Mouse (Mus musculus): ENCODE measurements at regions not wholly inside any gene's neighbourhood (a gene's known extent, or its start where the extent isn't known, plus 50 kb on each side); places are given as distances from the start of the nearest gene placed in this dataset.

- ATAC-seq (ENCODE audit: low FRiP score, low read depth) (no peak), DNase-seq (ENCODE audit: low spot score) (no peak)
- Histone ChIP-seq H3K27ac (replicated peaks; ENCODE audit: low read depth, low read length) (no peak overlapping the region), H3K9me3 (ENCODE audit: control insufficient read depth, low read length) (no peaks in the 10 kb centered on the region), H3K9ac (ENCODE audit: low read depth, low read length, severe bottlenecking) (no peak overlapping the region), H3K4me3 (replicated peaks; ENCODE audit: low read length) (no peak overlapping the region), H3K4me2 (replicated peaks; ENCODE audit: low read depth, low read length, severe bottlenecking) (no peak overlapping the region), H3K4me1 (ENCODE audit: control insufficient read depth, insufficient read depth, low read length) (no peaks in the 10 kb centered on the region), H3K36me3 (ENCODE audit: control insufficient read depth, insufficient read depth, low read length) (no peaks in the 10 kb centered on the region), H3K27me3 (ENCODE audit: control insufficient read depth, insufficient read depth, low read length) (no peaks in the 10 kb centered on the region)
- 93% methylated on average over 4 of the region's 4 CpGs for WGBS
- TF ChIP-seq POLR2A (IDR thresholded peaks at IDR 0.05; ENCODE audit: borderline replicate concordance, extremely low read depth, insufficient read depth, insufficient read length), result no peak
These were observed 447.9 kb upstream of the Atp11b start for GRCm38 (mm10) chr3:35306013-35306412.

GRCm38 (mm10) chr3:35314177-35314576, 439.7 kb upstream of the Atp11b start:
- Histone ChIP-seq H3K9ac (ENCODE audit: low read depth, low read length, severe bottlenecking) (no peak overlapping the region), H3K36me3 (ENCODE audit: control insufficient read depth, insufficient read depth, low read length) (no peaks in the 10 kb centered on the region), H3K9me3 (ENCODE audit: control insufficient read depth, low read length) (no peaks in the 10 kb centered on the region), H3K27me3 (ENCODE audit: control insufficient read depth, insufficient read depth, low read length) (no peaks in the 10 kb centered on the region), H3K4me1 (ENCODE audit: control insufficient read depth, insufficient read depth, low read length) (peaks cover 3% of the 10 kb centered on the region; the same call in 1 of the 2 replicates), H3K27ac (replicated peaks; ENCODE audit: low read depth, low read length) (no peak overlapping the region), H3K4me3 (replicated peaks; ENCODE audit: low read length) (no peak overlapping the region), H3K4me2 (replicated peaks; ENCODE audit: low read depth, low read length, severe bottlenecking) (no peak overlapping the region)
- 39% methylated on average over 10 of the region's 10 CpGs for WGBS
- no peak for TF ChIP-seq POLR2A (IDR thresholded peaks at IDR 0.05; ENCODE audit: borderline replicate concordance, extremely low read depth, insufficient read depth, insufficient read length)
- no peak for DNase-seq (ENCODE audit: low spot score)
- ATAC-seq (ENCODE audit: low FRiP score, low read depth), result no peak

- DNase-seq (ENCODE audit: low spot score) (no peak), ATAC-seq (ENCODE audit: low FRiP score, low read depth) (no peak)
- H3K9ac ChIP-seq (ENCODE audit: low read depth, low read length, severe bottlenecking), result no peak overlapping the region
- H3K4me2 ChIP-seq (replicated peaks; ENCODE audit: low read depth, low read length, severe bottlenecking), result no peak overlapping the region
- no peaks in the 10 kb centered on the region for H3K9me3 ChIP-seq (ENCODE audit: control insufficient read depth, low read length)
- no peaks in the 10 kb centered on the region for H3K27me3 ChIP-seq (ENCODE audit: control insufficient read depth, insufficient read depth, low read length)
- TF ChIP-seq POLR2A (IDR thresholded peaks at IDR 0.05; ENCODE audit: borderline replicate concordance, extremely low read depth, insufficient read depth, insufficient read length), result no peak
- no peaks in the 10 kb centered on the region for H3K36me3 ChIP-seq (ENCODE audit: control insufficient read depth, insufficient read depth, low read length)
- WGBS, result 66% methylated on average over 6 of the region's 6 CpGs
- no peak overlapping the region for H3K27ac ChIP-seq (replicated peaks; ENCODE audit: low read depth, low read length)
- peaks cover 3% of the 10 kb centered on the region; the same call in 1 of the 2 replicates for H3K4me1 ChIP-seq (ENCODE audit: control insufficient read depth, insufficient read depth, low read length)
- H3K4me3 ChIP-seq (replicated peaks; ENCODE audit: low read length), result no peak overlapping the region
These were observed 438.7 kb upstream of the Atp11b start for GRCm38 (mm10) chr3:35315162-35315561.

- DNase-seq (ENCODE audit: low spot score) (no peak), ATAC-seq (ENCODE audit: low FRiP score, low read depth) (0 out of 2 replicates have a peak, but pooled peaks have one; percentile 11)
- H3K27ac ChIP-seq (replicated peaks; ENCODE audit: low read depth, low read length), result no peak overlapping the region
- H3K4me3 ChIP-seq (replicated peaks; ENCODE audit: low read length), result no peak overlapping the region
- H3K36me3 ChIP-seq (ENCODE audit: control insufficient read depth, insufficient read depth, low read length), result no peaks in the 10 kb centered on the region
- H3K9ac ChIP-seq (ENCODE audit: low read depth, low read length, severe bottlenecking), result no peak overlapping the region
- H3K9me3 ChIP-seq (ENCODE audit: control insufficient read depth, low read length), result no peaks in the 10 kb centered on the region
- H3K4me2 ChIP-seq (replicated peaks; ENCODE audit: low read depth, low read length, severe bottlenecking), result 0 out of 2 replicates have a peak overlapping the region, but pooled peaks have one; percentile 3
- H3K4me1 ChIP-seq (ENCODE audit: control insufficient read depth, insufficient read depth, low read length), result peaks cover 8% of the 10 kb centered on the region
- no peaks in the 10 kb centered on the region for H3K27me3 ChIP-seq (ENCODE audit: control insufficient read depth, insufficient read depth, low read length)
- WGBS, result 33% methylated on average over 13 of the region's 13 CpGs
- no peak for TF ChIP-seq POLR2A (IDR thresholded peaks at IDR 0.05; ENCODE audit: borderline replicate concordance, extremely low read depth, insufficient read depth, insufficient read length)
These were observed 435.6 kb upstream of the Atp11b start for GRCm38 (mm10) chr3:35318348-35318747.

GRCm38 (mm10) chr3:35320844-35321393, 433.0 kb upstream of the Atp11b start:
- ATAC-seq (ENCODE audit: low FRiP score, low read depth), result peak; percentile 19; the same call in 1 of the 2 replicates
- Histone ChIP-seq H3K4me1 (ENCODE audit: control insufficient read depth, insufficient read depth, low read length) (peaks cover 6% of the 10 kb centered on the region), H3K27ac (replicated peaks; ENCODE audit: low read depth, low read length) (no peak overlapping the region), H3K27me3 (ENCODE audit: control insufficient read depth, insufficient read depth, low read length) (no peaks in the 10 kb centered on the region), H3K4me2 (replicated peaks; ENCODE audit: low read depth, low read length, severe bottlenecking) (no peak overlapping the region), H3K4me3 (replicated peaks; ENCODE audit: low read length) (no peak overlapping the region), H3K9me3 (ENCODE audit: control insufficient read depth, low read length) (no peaks in the 10 kb centered on the region), H3K9ac (ENCODE audit: low read depth, low read length, severe bottlenecking) (no peak overlapping the region), H3K36me3 (ENCODE audit: control insufficient read depth, insufficient read depth, low read length) (no peaks in the 10 kb centered on the region)
- 22% methylated on average over 7 of the region's 7 CpGs for WGBS
- no peak for TF ChIP-seq POLR2A (IDR thresholded peaks at IDR 0.05; ENCODE audit: borderline replicate concordance, extremely low read depth, insufficient read depth, insufficient read length)
- DNase-seq (ENCODE audit: low spot score), result peak; percentile 51

Measured in limb, embryonic 14.5 days (tissue).